In the genomic region with DNA sequence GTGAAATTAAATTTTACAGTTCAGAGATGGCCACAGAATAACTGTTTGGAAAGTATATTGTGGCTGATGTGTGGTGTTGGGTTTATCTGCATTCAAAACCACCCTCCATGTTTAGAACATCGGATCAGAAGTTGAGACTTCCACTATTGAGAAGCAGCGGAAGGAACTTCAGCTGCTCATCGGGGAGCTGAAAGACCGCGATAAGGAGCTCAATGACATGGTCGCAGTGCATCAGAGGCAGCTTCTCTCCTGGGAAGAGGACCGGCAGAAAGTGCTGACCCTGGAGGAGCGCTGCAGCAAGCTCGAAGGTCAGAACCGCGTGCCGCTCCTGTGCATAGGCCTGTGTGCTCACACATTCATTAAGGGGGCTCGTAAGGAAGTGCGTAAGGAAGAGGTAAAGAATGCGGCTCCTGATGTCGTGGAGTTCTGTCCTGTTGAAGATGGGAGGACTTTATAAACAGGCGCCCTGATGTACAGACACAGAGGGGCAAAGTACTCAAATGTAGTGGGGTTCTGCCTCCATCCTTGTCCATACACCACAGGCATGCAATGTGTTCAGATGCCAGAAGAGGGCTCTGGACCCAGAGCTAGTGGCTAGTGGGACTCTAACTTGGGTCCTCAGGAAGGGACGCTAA, we compare ENCODE assay signal across 8 mouse cellular contexts. TPM values are rescaled to one million over a fixed set of nuclear protein-coding genes. Genes with fewer than 3 reads are reported as not detected.
DNase-seq lines count a peak whose midpoint lies in the region; TF ChIP-seq lines count a peak whose summit lies in the region.

No protein-coding gene starts in this region.

- H3K27ac ChIP-seq in layer of hippocampus, adult 2 months: no peak overlapping the region

- no peak for DNase-seq in layer of hippocampus, adult 2 months (ENCODE audit: low spot score in 2 of 2)
- no peak for DNase-seq in layer of hippocampus, adult 18-20 months (ENCODE audit: low spot score in 2 of 2)
- peak; percentile 91 for DNase-seq in MEL-GATA-1-ER (ENCODE audit: extremely low read depth, low read depth)
- peak; percentile 69 for DNase-seq in embryo, embryonic 10 days (ENCODE audit: low spot score)
- peak; percentile 70 for DNase-seq in liver
- DNase-seq in layer of hippocampus, postnatal 14 days (ENCODE audit: low spot score in 2 of 2): no peak
- DNase-seq in left cerebral cortex, postnatal 4 days: no peak
- no peak for DNase-seq in left cerebral cortex, postnatal 36 days (ENCODE audit: low spot score in 2 of 2)

- H3K4me3 ChIP-seq in layer of hippocampus, adult 2 months: no peak overlapping the region

- TF ChIP-seq CTCF in layer of hippocampus, adult 2 months (conservative IDR thresholded peaks at IDR 0.05): peak; percentile 68

- intact Hi-C loops in left cerebral cortex, postnatal 4 days (cut with DNase I): no loop called here
- intact Hi-C loops in left cerebral cortex, postnatal 36 days (cut with DNase I): no loop called here

RNA-seq across cellular contexts. Expression of gene Ccdc62, which starts 3.6 kb away (rescaled TPM):
- total RNA-seq in layer of hippocampus, adult 2 months (2021): 1 to 10 TPM; 2.6 to 4.5 TPM
- total RNA-seq in layer of hippocampus, adult 18-20 months (2021): 1 to 10 TPM; 1.3 to 2.4 TPM
- 1 to 10 TPM; 2.4 to 2.6 TPM for total RNA-seq in layer of hippocampus, postnatal 14 days (2021)
- 1 to 10 TPM; 1.9 to 4.8 TPM for total RNA-seq in left cerebral cortex, postnatal 4 days (2021)
- 1 to 10 TPM; 2.0 to 4.2 TPM for total RNA-seq in left cerebral cortex, postnatal 36 days (2021)

RNA-seq across cellular contexts. Expression of gene Gm43518, which starts 6.9 kb away (rescaled TPM):
- total RNA-seq in layer of hippocampus, adult 2 months (2021): 1 to 10 TPM in 1 of 2 experiments, under 1 TPM in 1; 0.87 to 1.3 TPM
- total RNA-seq in layer of hippocampus, adult 18-20 months (2021): 1 to 10 TPM in 1 of 2 experiments, not detected in 1; 1.6 TPM
- total RNA-seq in layer of hippocampus, postnatal 14 days (2021): 1 to 10 TPM in 1 of 2 experiments, under 1 TPM in 1; 0.65 to 1.5 TPM
- total RNA-seq in left cerebral cortex, postnatal 4 days (2021): 1 to 10 TPM; 1.2 to 1.3 TPM
- 1 to 10 TPM in 1 of 2 experiments, under 1 TPM in 1; 0.76 to 1.7 TPM for total RNA-seq in left cerebral cortex, postnatal 36 days (2021)

RNA-seq across cellular contexts. Expression of gene Denr, which starts 27.1 kb away (rescaled TPM):
- total RNA-seq in layer of hippocampus, adult 2 months (2021): 10 to 100 TPM; 64.7 to 66.7 TPM
- 10 to 100 TPM; 64.9 TPM for total RNA-seq in layer of hippocampus, adult 18-20 months (2021)
- 10 to 100 TPM; 63.2 to 72.6 TPM for total RNA-seq in layer of hippocampus, postnatal 14 days (2021)
- 10 to 100 TPM; 69.6 to 75.8 TPM for total RNA-seq in left cerebral cortex, postnatal 4 days (2021)
- total RNA-seq in left cerebral cortex, postnatal 36 days (2021): 10 to 100 TPM; 67.7 to 70.2 TPM

RNA-seq across cellular contexts. Expression of gene Hip1r, which starts 39.4 kb away (rescaled TPM):
- total RNA-seq in layer of hippocampus, adult 2 months (2021): 10 to 100 TPM; 42.8 to 43.8 TPM
- total RNA-seq in layer of hippocampus, adult 18-20 months (2021): 10 to 100 TPM; 46.3 to 48.5 TPM
- 10 to 100 TPM; 61.2 to 63.8 TPM for total RNA-seq in layer of hippocampus, postnatal 14 days (2021)
- total RNA-seq in left cerebral cortex, postnatal 4 days (2021): 10 to 100 TPM; 83.2 to 84.8 TPM
- 10 to 100 TPM; 70.3 to 77.3 TPM for total RNA-seq in left cerebral cortex, postnatal 36 days (2021)

RNA-seq across cellular contexts. Expression of gene Hcar1, which starts 54.3 kb away (rescaled TPM):
- total RNA-seq in layer of hippocampus, adult 2 months (2021): 1 to 10 TPM in 1 of 2 experiments, under 1 TPM in 1; 0.69 to 1.0 TPM
- total RNA-seq in layer of hippocampus, adult 18-20 months (2021): under 1 TPM; 0.74 to 0.86 TPM
- under 1 TPM; 0.62 to 0.92 TPM for total RNA-seq in layer of hippocampus, postnatal 14 days (2021)
- 1 to 10 TPM in 1 of 2 experiments, under 1 TPM in 1; 0.54 to 1.1 TPM for total RNA-seq in left cerebral cortex, postnatal 4 days (2021)
- 1 to 10 TPM; 1.0 to 1.4 TPM for total RNA-seq in left cerebral cortex, postnatal 36 days (2021)

Comparison
In these comparisons a context has a peak if more than half of its experiments do, and no peak if none do; other contexts are left out.
1. DNase-seq: peak in MEL-GATA-1-ER (single experiment), embryo, embryonic 10 days (single experiment) and liver (single experiment); none in layer of hippocampus, adult 2 months (0 of 2), layer of hippocampus, adult 18-20 months (0 of 2), layer of hippocampus, postnatal 14 days (0 of 2), left cerebral cortex, postnatal 4 days (single experiment) and left cerebral cortex, postnatal 36 days (0 of 2).